Mouse (Mus musculus): ENCODE measurements around the gene Wwox.

GRCm38 (mm10) chr8:114561191-114561590, 121.7 kb downstream of the Wwox start:
- no peak for TF ChIP-seq CTCF (IDR thresholded peaks at IDR 0.05)
- TF ChIP-seq EP300 (IDR thresholded peaks at IDR 0.05): no peak

Data from lung, postnatal 0 days (tissue).